ENCODE assay signal across 19 mouse cellular contexts in genomic region chr17:49860057-49860816, GRCm38 (mm10).
A peak's percentile ranks its signal among the peaks of the same experiment; 100 is the strongest.
DNase-seq lines count a peak whose midpoint lies in the region; TF ChIP-seq lines count a peak whose summit lies in the region.
"Had no signal": no experiment of that assay in that cellular context is flagged by ENCODE, and none has a peak within 500 bp of the region (broad histone marks: within the 10 kb centered on the region; RNA-seq: fewer than 3 reads in every experiment).

No protein-coding gene starts in this region.

- no peaks in the 10 kb centered on the region for H3K27me3 ChIP-seq in kidney, adult 2 months (replicated peaks; ENCODE audit: control insufficient read depth, insufficient read depth, low read length)
- H3K27me3 ChIP-seq: embryonic facial prominence, embryonic 15.5 days; heart, embryonic 15.5 days; Patski had no signal

- no peak for TF ChIP-seq CTCF in kidney, adult 2 months (conservative IDR thresholded peaks at IDR 0.05; ENCODE audit: insufficient read depth, insufficient read length, low read depth, low read length)

- H3K4me1 ChIP-seq in kidney, adult 2 months (ENCODE audit: control insufficient read depth, insufficient read depth, low read length): no peaks in the 10 kb centered on the region

- H3K27ac ChIP-seq in kidney, adult 2 months (ENCODE audit: insufficient read depth, low read depth, low read length): no peak overlapping the region
- H3K27ac ChIP-seq: embryonic facial prominence, embryonic 15.5 days; forebrain, embryonic 10.5 days; heart, embryonic 15.5 days; hindbrain, embryonic 14.5 days had no signal

- H3K36me3 ChIP-seq in kidney, adult 2 months (ENCODE audit: control insufficient read depth, insufficient read depth, low read length): no peaks in the 10 kb centered on the region
- H3K36me3 ChIP-seq: embryonic facial prominence, embryonic 15.5 days; forebrain, embryonic 10.5 days; heart, embryonic 15.5 days had no signal

- WGBS in kidney, adult 2 months: 90% methylated on average over 10 of the region's 10 CpGs

- H3K4me3 ChIP-seq in kidney, adult 2 months (ENCODE audit: insufficient read depth, low read depth, low read length): no peak overlapping the region
- H3K4me3 ChIP-seq: embryonic facial prominence, embryonic 15.5 days; erythroblast, embryonic 14.5 days; forebrain, embryonic 10.5 days; heart, embryonic 15.5 days had no signal

- intact Hi-C loops in left cerebral cortex, postnatal 25 days (cut with DNase I): no loop called here
- intact Hi-C loops in left cerebral cortex, postnatal 10 days (cut with DNase I): no loop called here

- peak; percentile 30 to 44 for DNase-seq in layer of hippocampus, adult 8-10 months (ENCODE audit: low spot score in 2 of 2)
- DNase-seq in layer of hippocampus, postnatal 25 days (ENCODE audit: extremely low spot score in 1 of 2, low spot score in 1 of 2): no peak
- peak; percentile 38 to 78 for DNase-seq in left cerebral cortex, postnatal 25 days (ENCODE audit: low spot score in 2 of 2)
- DNase-seq in left cerebral cortex, postnatal 10 days (ENCODE audit: extremely low spot score in 1 of 2, low spot score in 2 of 2): no peak
- peak; percentile 23 to 47 for DNase-seq in right cerebral cortex, adult 2 months (ENCODE audit: low spot score in 2 of 2)
- DNase-seq in right cerebral cortex, postnatal 25 days: peak; percentile 32
- DNase-seq in kidney, adult 2 months: no peak
- DNase-seq: adrenal gland, postnatal 14 days; cerebellum, adult 18-20 months; cerebellum, adult 9-11 months; gastrocnemius, postnatal 10 days; heart, adult 18-20 months; heart, postnatal 14 days had no signal

- TF ChIP-seq POLR2A in kidney, adult 2 months (IDR thresholded peaks at IDR 0.05; ENCODE audit: low read depth, low read length): no peak

Comparison
In these comparisons a context has a peak if more than half of its experiments do, and no peak if none do; other contexts are left out.
1. DNase-seq: peak in layer of hippocampus, adult 8-10 months (2 of 2), left cerebral cortex, postnatal 25 days (2 of 2), right cerebral cortex, adult 2 months (2 of 2) and right cerebral cortex, postnatal 25 days (single experiment); none in layer of hippocampus, postnatal 25 days (0 of 2), left cerebral cortex, postnatal 10 days (0 of 2) and kidney, adult 2 months (single experiment).